5 mouse cellular contexts compared by ENCODE assay signal in the genomic region with DNA sequence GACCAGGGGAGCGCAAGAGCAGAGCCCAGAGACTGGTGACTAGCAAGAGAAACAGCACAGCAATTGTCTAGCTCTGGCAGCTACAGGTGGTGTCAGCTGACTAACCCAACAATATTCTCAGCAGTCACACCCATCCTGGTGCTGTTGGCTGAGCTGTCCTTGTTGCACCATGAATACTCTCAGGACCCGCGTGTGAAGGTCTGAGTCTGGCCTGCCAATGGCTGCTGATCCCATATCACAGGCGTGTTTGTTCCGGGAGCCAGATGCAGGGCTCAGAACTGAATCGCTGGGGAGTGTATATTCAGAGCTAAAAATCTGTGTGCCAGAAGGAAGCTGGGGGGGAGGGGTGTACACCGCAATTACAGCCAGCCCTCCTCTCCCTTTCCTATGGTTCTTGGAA.
"Had no signal": no experiment of that assay in that cellular context is flagged by ENCODE, and none has a peak within 500 bp of the region (broad histone marks: within the 10 kb centered on the region; RNA-seq: fewer than 3 reads in every experiment).

No protein-coding gene starts in this region.

- DNase-seq: kidney, postnatal 25 days; lung, postnatal 14 days; thymus, adult 18-20 months; thymus, postnatal 14 days had no signal

- ATAC-seq: midbrain, embryonic 15.5 days had no signal
